Mouse (Mus musculus) thymus, adult 2 months (tissue): ENCODE measurements around the gene Gm13277.
"Not testable (repeated sequence)": the region's sequence is repeated elsewhere in the genome, so short reads cannot be mapped to it uniquely, and the experiment has no call there.

Source experiments
- CTCF ChIP-seq: fragments of 200-500 bp; IDR thresholded peaks from 2 replicates; pipeline ENCODE4 v1.5.1; 2012; ENCODE audit warnings: mild to moderate bottlenecking, control low read depth, low read length, moderate library complexity, borderline replicate concordance; ENCODE audit not compliant: control insufficient read depth, poor library complexity, insufficient read depth; ENCODE audit errors: extremely low read depth
- POLR2A ChIP-seq: fragments of 200-500 bp; IDR thresholded peaks from 2 replicates; pipeline ENCODE4 v1.6.1; 2012; ENCODE audit warnings: mild to moderate bottlenecking, low read length, control low read depth, moderate library complexity; ENCODE audit not compliant: control insufficient read depth, poor library complexity, insufficient read depth; ENCODE audit errors: extremely low read depth

DNA sequence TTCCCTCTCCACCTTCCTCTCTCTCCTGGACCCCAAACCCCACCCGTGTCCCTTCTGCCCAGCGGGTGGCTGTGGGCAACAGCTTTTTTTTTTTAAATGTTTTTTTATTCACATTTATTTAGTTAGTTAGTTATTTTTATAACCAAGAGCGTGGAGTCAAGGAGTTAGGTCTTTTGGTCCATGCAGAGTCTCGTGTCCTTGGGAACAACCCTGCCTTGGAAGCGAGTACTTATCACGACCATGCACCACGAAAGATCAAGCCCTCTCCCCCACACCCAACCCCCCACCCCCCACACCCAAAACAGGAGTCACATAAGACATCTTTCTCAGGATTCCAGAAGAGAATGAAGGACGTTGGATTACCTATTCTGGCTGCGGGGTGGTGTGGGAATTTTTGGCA lies 26.1 kb upstream of the Gm13277 start:
- TF ChIP-seq POLR2A, CTCF: not testable (repeated sequence)
